Mouse (Mus musculus): ENCODE measurements around the gene Gid4. TPM values are rescaled to one million over a fixed set of nuclear protein-coding genes. Genes with fewer than 3 reads are reported as not detected.
A peak's percentile ranks its signal among the peaks of the same experiment; 100 is the strongest.

The Gid4 gene
- polyA plus RNA-seq, 1 experiment from 2014 or later = 26.3 TPM

- Histone ChIP-seq H3K4me3 (ENCODE audit: low read depth, low read length) (peak within 1 kb of the TSS; percentile 90), H3K4me1 (ENCODE audit: control insufficient read depth, insufficient read depth, low read length) (peaks cover 20% of the 10 kb centered on the region), H3K4me2 (ENCODE audit: low read depth, low read length) (peak within 1 kb of the TSS; percentile 93), H3K36me3 (ENCODE audit: control insufficient read depth, insufficient read depth, low read length) (0 out of 2 replicates have a peak, but pooled peaks cover 4% of the 10 kb centered on the region), H3K27ac (replicated peaks; ENCODE audit: low read depth, low read length) (peak within 1 kb of the TSS; percentile 86), H3K9me3 (ENCODE audit: control insufficient read depth, low read length) (no peaks in the 10 kb centered on the region), H3K9ac (ENCODE audit: low read depth, low read length) (peak within 1 kb of the TSS; percentile 94), H3K27me3 (replicated peaks; ENCODE audit: control insufficient read depth, insufficient read depth, low read length) (no peaks in the 10 kb centered on the region)
- ATAC-seq (ENCODE audit: low read depth) (peak; percentile 20), DNase-seq (ENCODE audit: low spot score) (peak; percentile 33)
- WGBS = 0% methylated on average over 26 of the region's 39 CpGs
Measured at GRCm38 (mm10) chr11:60417717-60418472, 950 bp downstream of the Gid4 start, which contains the start of gene Atpaf2. TSS of gene Atpaf2 (minus strand) at chr11:60418457.

GRCm38 (mm10) chr11:60418473-60418803, 1.5 kb downstream of the Gid4 start:
- H3K27me3 ChIP-seq (replicated peaks; ENCODE audit: control insufficient read depth, insufficient read depth, low read length) = no peaks in the 10 kb centered on the region
- DNase-seq (ENCODE audit: low spot score) (peak; percentile 13), ATAC-seq (ENCODE audit: low read depth) (no peak)
- no peaks in the 10 kb centered on the region for H3K9me3 ChIP-seq (ENCODE audit: control insufficient read depth, low read length)
- peak overlapping the region; percentile 94 for H3K9ac ChIP-seq (ENCODE audit: low read depth, low read length)
- H3K4me2 ChIP-seq (ENCODE audit: low read depth, low read length) = peak overlapping the region; percentile 93
- 0 out of 2 replicates have a peak, but pooled peaks cover 4% of the 10 kb centered on the region for H3K36me3 ChIP-seq (ENCODE audit: control insufficient read depth, insufficient read depth, low read length)
- H3K4me1 ChIP-seq (ENCODE audit: control insufficient read depth, insufficient read depth, low read length) = peaks cover 20% of the 10 kb centered on the region
- H3K4me3 ChIP-seq (ENCODE audit: low read depth, low read length) = peak overlapping the region; percentile 90
- no peak overlapping the region for H3K27ac ChIP-seq (replicated peaks; ENCODE audit: low read depth, low read length)
- 14% methylated on average over 6 of the region's 6 CpGs for WGBS

DNA sequence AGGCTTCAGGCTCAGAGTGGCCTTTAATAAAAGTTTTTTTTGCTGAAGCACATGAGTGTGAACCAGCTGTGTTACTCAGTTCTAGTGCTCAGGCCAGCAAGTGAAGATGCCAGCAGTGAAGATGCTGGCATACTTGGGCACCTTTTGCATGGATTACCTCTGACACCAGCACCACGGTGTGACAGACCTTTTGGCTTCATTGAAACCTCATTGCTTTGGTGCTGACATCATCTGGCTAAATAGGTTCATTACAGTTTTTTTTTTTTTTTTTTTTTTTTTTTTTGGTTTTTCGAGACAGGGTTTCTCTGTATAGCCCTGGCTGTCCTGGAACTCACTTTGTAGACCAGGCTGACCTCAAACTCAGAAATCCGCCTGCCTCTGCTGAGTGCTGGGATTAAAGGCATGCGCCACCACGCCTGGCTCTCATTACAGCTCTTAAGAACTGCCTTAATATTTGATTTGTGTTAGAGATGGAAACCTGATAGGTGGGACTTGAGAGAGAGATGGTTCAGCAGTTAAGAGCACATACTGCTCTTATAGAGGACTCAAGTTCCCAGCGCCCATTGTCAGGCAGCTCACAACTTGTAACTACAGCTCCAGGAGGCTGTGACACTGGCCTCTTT, 5.2 kb downstream of the Gid4 start:
- Histone ChIP-seq H3K4me3 (ENCODE audit: low read depth, low read length) (no peak overlapping the region), H3K9ac (ENCODE audit: low read depth, low read length) (no peak overlapping the region), H3K9me3 (ENCODE audit: control insufficient read depth, low read length) (no peaks in the 10 kb centered on the region), H3K27me3 (replicated peaks; ENCODE audit: control insufficient read depth, insufficient read depth, low read length) (no peaks in the 10 kb centered on the region), H3K4me1 (ENCODE audit: control insufficient read depth, insufficient read depth, low read length) (peaks cover 10% of the 10 kb centered on the region), H3K4me2 (ENCODE audit: low read depth, low read length) (no peak overlapping the region), H3K27ac (replicated peaks; ENCODE audit: low read depth, low read length) (no peak overlapping the region), H3K36me3 (ENCODE audit: control insufficient read depth, insufficient read depth, low read length) (peaks cover 22% of the 10 kb centered on the region)
- WGBS = 66% methylated on average over 5 of the region's 6 CpGs
- ATAC-seq (ENCODE audit: low read depth) (no peak), DNase-seq (ENCODE audit: low spot score) (peak; percentile 18)

DNA sequence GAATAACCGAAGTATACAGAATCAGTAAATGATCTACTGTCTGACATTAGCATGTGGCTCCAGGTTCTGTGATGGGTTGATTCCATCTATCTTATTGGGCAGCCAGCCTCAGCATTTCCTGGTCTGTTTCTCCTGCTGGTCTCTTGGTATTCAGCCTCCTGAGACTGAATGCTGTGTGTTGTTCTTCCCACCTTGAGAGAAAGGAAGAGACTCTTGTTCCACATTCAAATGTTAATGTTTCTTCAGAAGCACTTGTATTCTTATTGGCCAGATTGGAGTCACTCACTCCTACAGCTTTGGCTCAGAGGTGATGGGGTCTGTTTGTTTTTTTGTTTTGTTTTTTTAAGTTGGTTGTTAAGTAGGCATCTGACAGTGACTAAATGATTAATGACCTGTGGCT, 6.1 kb downstream of the Gid4 start:
- no peak overlapping the region for H3K4me2 ChIP-seq (ENCODE audit: low read depth, low read length)
- H3K9me3 ChIP-seq (ENCODE audit: control insufficient read depth, low read length) = no peaks in the 10 kb centered on the region
- DNase-seq (ENCODE audit: low spot score) = no peak
- WGBS = 67% methylated on average over 1 of the region's 1 CpGs
- H3K36me3 ChIP-seq (ENCODE audit: control insufficient read depth, insufficient read depth, low read length) = peaks cover 31% of the 10 kb centered on the region
- peaks cover 10% of the 10 kb centered on the region for H3K4me1 ChIP-seq (ENCODE audit: control insufficient read depth, insufficient read depth, low read length)
- ATAC-seq (ENCODE audit: low read depth) = no peak
- no peak overlapping the region for H3K27ac ChIP-seq (replicated peaks; ENCODE audit: low read depth, low read length)
- no peak overlapping the region for H3K9ac ChIP-seq (ENCODE audit: low read depth, low read length)
- no peaks in the 10 kb centered on the region for H3K27me3 ChIP-seq (replicated peaks; ENCODE audit: control insufficient read depth, insufficient read depth, low read length)
- H3K4me3 ChIP-seq (ENCODE audit: low read depth, low read length) = no peak overlapping the region

DNA sequence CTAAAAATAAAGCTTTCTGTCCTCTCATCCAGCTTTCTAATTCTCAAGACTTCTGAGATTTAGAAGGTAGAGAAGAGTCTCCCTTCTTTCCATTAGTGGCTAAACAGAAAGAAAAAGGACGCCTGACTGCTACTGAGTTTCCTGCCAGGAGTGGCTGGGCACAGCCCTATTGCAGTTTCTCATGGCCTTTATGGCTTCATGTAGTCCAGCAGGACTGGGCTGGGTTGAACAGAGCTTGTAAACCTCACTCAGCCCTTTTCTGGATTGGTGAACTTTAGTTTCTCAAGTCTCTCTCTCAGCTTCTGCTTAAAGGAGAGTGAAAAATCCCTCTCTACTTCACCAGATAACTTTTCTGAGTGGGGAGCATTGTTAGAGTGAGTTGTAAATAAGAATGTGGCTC, 9.5 kb downstream of the Gid4 start:
- ATAC-seq (ENCODE audit: low read depth) = no peak
- WGBS = 80% methylated on average over 1 of the region's 1 CpGs
- Histone ChIP-seq H3K9ac (ENCODE audit: low read depth, low read length) (no peak overlapping the region), H3K4me2 (ENCODE audit: low read depth, low read length) (no peak overlapping the region), H3K4me3 (ENCODE audit: low read depth, low read length) (no peak overlapping the region), H3K9me3 (ENCODE audit: control insufficient read depth, low read length) (no peaks in the 10 kb centered on the region), H3K27ac (replicated peaks; ENCODE audit: low read depth, low read length) (no peak overlapping the region), H3K27me3 (replicated peaks; ENCODE audit: control insufficient read depth, insufficient read depth, low read length) (no peaks in the 10 kb centered on the region), H3K36me3 (ENCODE audit: control insufficient read depth, insufficient read depth, low read length) (peaks cover 49% of the 10 kb centered on the region), H3K4me1 (ENCODE audit: control insufficient read depth, insufficient read depth, low read length) (no peaks in the 10 kb centered on the region)
- DNase-seq (ENCODE audit: low spot score) = no peak

GRCm38 (mm10) chr11:60427628-60428027, 10.7 kb downstream of the Gid4 start:
- DNase-seq (ENCODE audit: low spot score) (no peak), ATAC-seq (ENCODE audit: low read depth) (no peak)
- peaks cover 61% of the 10 kb centered on the region for H3K36me3 ChIP-seq (ENCODE audit: control insufficient read depth, insufficient read depth, low read length)
- H3K4me3 ChIP-seq (ENCODE audit: low read depth, low read length) = no peak overlapping the region
- no peak overlapping the region for H3K4me2 ChIP-seq (ENCODE audit: low read depth, low read length)
- H3K27me3 ChIP-seq (replicated peaks; ENCODE audit: control insufficient read depth, insufficient read depth, low read length) = no peaks in the 10 kb centered on the region
- no peaks in the 10 kb centered on the region for H3K4me1 ChIP-seq (ENCODE audit: control insufficient read depth, insufficient read depth, low read length)
- 91% methylated on average over 3 of the region's 3 CpGs for WGBS
- no peak overlapping the region for H3K27ac ChIP-seq (replicated peaks; ENCODE audit: low read depth, low read length)
- H3K9me3 ChIP-seq (ENCODE audit: control insufficient read depth, low read length) = no peaks in the 10 kb centered on the region
- no peak overlapping the region for H3K9ac ChIP-seq (ENCODE audit: low read depth, low read length)

GRCm38 (mm10) chr11:60433501-60433900, 16.6 kb downstream of the Gid4 start:
- H3K27me3 ChIP-seq (replicated peaks; ENCODE audit: control insufficient read depth, insufficient read depth, low read length) = no peaks in the 10 kb centered on the region
- H3K4me3 ChIP-seq (ENCODE audit: low read depth, low read length) = no peak overlapping the region
- no peaks in the 10 kb centered on the region for H3K9me3 ChIP-seq (ENCODE audit: control insufficient read depth, low read length)
- H3K9ac ChIP-seq (ENCODE audit: low read depth, low read length) = no peak overlapping the region
- H3K36me3 ChIP-seq (ENCODE audit: control insufficient read depth, insufficient read depth, low read length) = peaks cover 86% of the 10 kb centered on the region
- H3K4me1 ChIP-seq (ENCODE audit: control insufficient read depth, insufficient read depth, low read length) = no peaks in the 10 kb centered on the region
- DNase-seq (ENCODE audit: low spot score) (no peak), ATAC-seq (ENCODE audit: low read depth) (no peak)
- H3K27ac ChIP-seq (replicated peaks; ENCODE audit: low read depth, low read length) = no peak overlapping the region
- no peak overlapping the region for H3K4me2 ChIP-seq (ENCODE audit: low read depth, low read length)

GRCm38 (mm10) chr11:60435133-60435532, 18.2 kb downstream of the Gid4 start:
- H3K27ac ChIP-seq (replicated peaks; ENCODE audit: low read depth, low read length) = no peak overlapping the region
- H3K9ac ChIP-seq (ENCODE audit: low read depth, low read length) = no peak overlapping the region
- DNase-seq (ENCODE audit: low spot score) = no peak
- H3K9me3 ChIP-seq (ENCODE audit: control insufficient read depth, low read length) = no peaks in the 10 kb centered on the region
- no peaks in the 10 kb centered on the region for H3K27me3 ChIP-seq (replicated peaks; ENCODE audit: control insufficient read depth, insufficient read depth, low read length)
- 94% methylated on average over 1 of the region's 1 CpGs for WGBS
- H3K4me1 ChIP-seq (ENCODE audit: control insufficient read depth, insufficient read depth, low read length) = no peaks in the 10 kb centered on the region
- H3K4me3 ChIP-seq (ENCODE audit: low read depth, low read length) = no peak overlapping the region
- H3K4me2 ChIP-seq (ENCODE audit: low read depth, low read length) = no peak overlapping the region
- peaks cover 86% of the 10 kb centered on the region for H3K36me3 ChIP-seq (ENCODE audit: control insufficient read depth, insufficient read depth, low read length)
- no peak for ATAC-seq (ENCODE audit: low read depth)

DNA sequence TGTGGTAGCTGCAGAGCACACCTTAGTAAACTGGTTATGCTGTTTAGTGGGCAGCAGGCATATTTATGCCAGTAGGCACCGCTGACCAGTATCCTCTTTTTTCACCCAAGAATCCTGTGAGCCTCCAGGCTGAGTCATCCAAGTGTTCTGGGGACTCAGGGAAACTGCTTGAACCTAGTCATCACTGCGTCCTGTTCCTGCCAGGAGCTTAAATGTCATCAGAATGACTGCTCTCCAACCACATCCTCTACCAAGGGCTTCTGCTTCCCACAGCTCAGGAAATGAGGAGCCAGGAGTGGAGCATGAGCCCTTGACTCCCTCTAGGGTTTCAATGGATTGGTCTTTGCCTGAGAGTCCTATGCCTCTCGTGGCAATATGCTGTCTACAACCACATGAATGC, 19.7 kb downstream of the Gid4 start:
- H3K27me3 ChIP-seq (replicated peaks; ENCODE audit: control insufficient read depth, insufficient read depth, low read length) = no peaks in the 10 kb centered on the region
- no peak overlapping the region for H3K9ac ChIP-seq (ENCODE audit: low read depth, low read length)
- H3K4me2 ChIP-seq (ENCODE audit: low read depth, low read length) = no peak overlapping the region
- no peak for ATAC-seq (ENCODE audit: low read depth)
- no peak for DNase-seq (ENCODE audit: low spot score)
- H3K27ac ChIP-seq (replicated peaks; ENCODE audit: low read depth, low read length) = no peak overlapping the region
- peaks cover 87% of the 10 kb centered on the region for H3K36me3 ChIP-seq (ENCODE audit: control insufficient read depth, insufficient read depth, low read length)
- WGBS = 76% methylated on average over 3 of the region's 3 CpGs
- no peak overlapping the region for H3K4me3 ChIP-seq (ENCODE audit: low read depth, low read length)
- H3K4me1 ChIP-seq (ENCODE audit: control insufficient read depth, insufficient read depth, low read length) = no peaks in the 10 kb centered on the region
- no peaks in the 10 kb centered on the region for H3K9me3 ChIP-seq (ENCODE audit: control insufficient read depth, low read length)

Data from embryonic facial prominence, embryonic 14.5 days (tissue).